Mouse (Mus musculus) testis, adult 2 months (tissue): ENCODE measurements at regions not wholly inside any gene's neighbourhood (a gene's known extent, or its start where the extent isn't known, plus 50 kb on each side); places are given as distances from the start of the nearest gene placed in this dataset.

Experiments
- H3K27ac ChIP-seq: fragments of 200-500 bp; 2 replicates; pipeline ENCODE4 v1.5.1; 2012; ENCODE audit warnings: low read depth, low read length; ENCODE audit not compliant: control insufficient read depth, insufficient read depth
- H3K27me3 ChIP-seq: fragments of 200-500 bp; 2 replicates; pipeline ENCODE4 v1.6.1; 2012; ENCODE audit warnings: mild to moderate bottlenecking, low read length, moderate library complexity; ENCODE audit not compliant: control insufficient read depth, insufficient read depth
- H3K36me3 ChIP-seq: fragments of 200-500 bp; 2 replicates; pipeline ENCODE4 v1.6.1; 2012; ENCODE audit warnings: mild to moderate bottlenecking, low read length; ENCODE audit not compliant: control insufficient read depth, insufficient read depth
- H3K4me1 ChIP-seq: fragments of 200-500 bp; 2 replicates; pipeline ENCODE4 v1.6.1; 2012; ENCODE audit warnings: low read length; ENCODE audit not compliant: control insufficient read depth, insufficient read depth
- H3K4me3 ChIP-seq: fragments of 200-500 bp; 2 replicates; pipeline ENCODE4 v1.5.1; 2012; ENCODE audit warnings: low read depth, mild to moderate bottlenecking, low read length, moderate library complexity, mixed read lengths; ENCODE audit not compliant: control insufficient read depth
- CTCF ChIP-seq: fragments of 200-500 bp; IDR thresholded peaks from 2 replicates; pipeline ENCODE4 v1.5.1; 2012; ENCODE audit warnings: low read depth, mild to moderate bottlenecking, inconsistent platforms, low read length, moderate library complexity; ENCODE audit not compliant: control insufficient read depth, insufficient read depth, insufficient replicate concordance
- POLR2A ChIP-seq: fragments of 200-500 bp; IDR thresholded peaks from 2 replicates; pipeline ENCODE4 v1.6.1; 2012; ENCODE audit warnings: low read depth, mild to moderate bottlenecking, inconsistent platforms, low read length, moderate library complexity; ENCODE audit not compliant: control insufficient read depth

DNA sequence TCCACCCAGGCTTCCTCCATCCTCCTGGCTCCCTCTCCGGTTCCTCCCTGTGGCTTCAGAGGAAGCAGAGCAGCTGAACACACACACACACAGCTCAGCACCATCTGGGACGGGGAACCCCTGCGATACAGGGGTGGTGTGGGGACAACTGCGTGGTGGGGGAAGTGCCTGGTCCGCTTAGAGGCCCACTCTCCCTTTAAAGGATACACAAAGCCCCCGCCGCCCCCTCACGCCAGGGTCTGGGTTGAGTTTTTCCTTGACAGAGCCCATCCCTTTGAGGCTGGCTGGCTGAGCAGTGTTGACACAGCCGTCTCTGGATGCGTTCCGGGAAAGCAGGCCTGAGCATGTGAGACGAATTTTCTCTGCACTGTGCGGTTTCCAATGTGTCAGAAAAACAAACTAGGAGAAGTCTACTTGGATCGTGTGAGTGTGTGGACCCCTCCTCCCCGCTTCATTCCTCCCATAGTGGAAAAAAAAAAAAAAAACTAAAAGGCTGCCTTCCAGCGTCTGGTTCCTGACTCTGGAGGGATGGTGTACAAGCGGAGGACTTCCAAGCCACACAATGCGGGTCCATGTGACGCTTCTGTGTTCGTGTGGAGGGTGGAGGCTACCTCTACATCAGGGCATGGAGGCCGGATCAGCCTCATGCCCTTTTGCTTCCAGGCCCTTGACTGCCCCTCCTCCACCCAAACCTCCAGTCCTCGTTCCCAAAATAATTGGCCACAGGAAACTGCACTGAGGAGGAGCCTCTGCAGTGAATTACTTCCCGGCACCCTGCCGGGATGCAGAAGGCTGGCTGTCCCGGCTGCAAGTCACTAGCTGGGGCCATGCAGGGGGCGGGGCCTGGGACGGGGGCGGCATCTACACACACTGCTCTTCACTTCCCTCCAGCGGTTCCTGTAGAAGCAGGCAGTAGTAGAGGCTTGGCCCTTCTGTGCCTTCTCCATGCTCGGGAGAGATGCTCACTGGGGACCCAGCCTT lies 120.0 kb downstream of the Rpl14 start:
- Histone ChIP-seq H3K27ac (peak overlapping the region; percentile 7; the same call in 1 of the 2 replicates), H3K4me3 (no peak overlapping the region), H3K36me3 (no peaks in the 10 kb centered on the region), H3K27me3 (no peaks in the 10 kb centered on the region), H3K4me1 (peaks cover 4% of the 10 kb centered on the region)
- TF ChIP-seq CTCF (no peak), POLR2A (no peak)

GRCm38 (mm10) chr9:120691971-120692401 lies 120.7 kb downstream of the Rpl14 start:
- Histone ChIP-seq H3K27ac (no peak overlapping the region), H3K4me3 (no peak overlapping the region)

GRCm38 (mm10) chr9:120694457-120694856 lies 123.2 kb downstream of the Rpl14 start:
- TF ChIP-seq CTCF, result no peak
- no peaks in the 10 kb centered on the region for H3K36me3 ChIP-seq
- no peak overlapping the region for H3K4me3 ChIP-seq
- no peaks in the 10 kb centered on the region for H3K27me3 ChIP-seq
- H3K4me1 ChIP-seq, result peaks cover 4% of the 10 kb centered on the region
- no peak overlapping the region for H3K27ac ChIP-seq

More at GRCm38 (mm10) chr9:120691971-120692401, 120.7 kb downstream of the Rpl14 start:
- H3K36me3 ChIP-seq, result no peaks in the 10 kb centered on the region
- H3K27me3 ChIP-seq, result no peaks in the 10 kb centered on the region
- H3K4me1 ChIP-seq, result peaks cover 4% of the 10 kb centered on the region
- TF ChIP-seq POLR2A (no peak), CTCF (no peak)

GRCm38 (mm10) chr9:120695966-120696365 lies 124.7 kb downstream of the Rpl14 start:
- Histone ChIP-seq H3K4me3 (no peak overlapping the region), H3K36me3 (no peaks in the 10 kb centered on the region), H3K4me1 (peaks cover 1% of the 10 kb centered on the region), H3K27me3 (no peaks in the 10 kb centered on the region), H3K27ac (no peak overlapping the region)
- TF ChIP-seq CTCF (no peak), POLR2A (no peak)

GRCm38 (mm10) chr9:120697749-120698148 lies 126.5 kb downstream of the Rpl14 start:
- no peak for TF ChIP-seq CTCF
- no peaks in the 10 kb centered on the region for H3K4me1 ChIP-seq
- H3K27ac ChIP-seq, result no peak overlapping the region
- H3K27me3 ChIP-seq, result no peaks in the 10 kb centered on the region
- H3K4me3 ChIP-seq, result no peak overlapping the region
- H3K36me3 ChIP-seq, result no peaks in the 10 kb centered on the region

DNA sequence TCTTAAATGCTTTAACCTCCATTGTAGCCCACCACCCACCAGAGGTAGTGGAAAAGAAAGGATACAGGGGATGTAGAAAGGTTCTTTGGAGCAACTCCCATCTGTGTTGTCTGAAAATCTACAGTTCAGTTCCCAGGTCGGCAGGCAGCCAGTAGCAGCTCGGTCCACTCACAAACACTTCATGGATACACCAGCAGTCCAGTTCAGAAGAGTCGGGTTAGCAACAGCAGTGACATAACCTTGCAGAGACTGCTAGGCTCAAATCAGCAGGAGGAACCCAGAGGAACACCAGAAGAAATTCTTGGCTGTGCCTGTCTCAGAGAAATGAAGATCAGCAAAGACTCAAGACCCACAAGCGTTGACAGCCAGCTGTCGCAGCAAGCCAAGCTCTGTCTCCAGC lies 128.5 kb downstream of the Rpl14 start:
- H3K4me3 ChIP-seq, result no peak overlapping the region
- H3K27ac ChIP-seq, result no peak overlapping the region
- TF ChIP-seq POLR2A (no peak), CTCF (no peak)
- no peaks in the 10 kb centered on the region for H3K27me3 ChIP-seq
- no peaks in the 10 kb centered on the region for H3K4me1 ChIP-seq
- no peaks in the 10 kb centered on the region for H3K36me3 ChIP-seq

DNA sequence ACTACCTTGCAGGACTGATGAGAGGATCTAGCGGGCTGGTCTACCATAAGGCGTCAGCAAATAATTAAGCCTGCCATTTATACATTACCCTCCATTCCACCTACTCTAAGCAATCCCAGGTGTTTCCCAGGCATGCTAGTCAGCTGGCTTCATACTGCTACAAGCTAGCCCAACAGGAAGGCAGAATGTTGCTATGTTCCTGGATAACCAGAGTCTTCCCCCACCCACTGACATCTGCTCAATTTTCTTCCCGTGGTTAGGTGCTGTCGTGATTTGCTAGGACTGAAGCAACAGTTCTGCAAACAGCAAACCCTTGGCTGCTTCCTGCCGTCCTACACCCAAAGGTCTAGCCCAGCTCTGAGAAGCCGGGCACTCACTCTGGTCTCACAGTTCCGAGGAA lies 131.6 kb downstream of the Rpl14 start:
- Histone ChIP-seq H3K27ac (no peak overlapping the region), H3K36me3 (no peaks in the 10 kb centered on the region), H3K4me1 (no peaks in the 10 kb centered on the region), H3K27me3 (no peaks in the 10 kb centered on the region), H3K4me3 (no peak overlapping the region)
- TF ChIP-seq POLR2A (no peak), CTCF (no peak)
